ENCODE assay signal across 27 mouse cellular contexts in genomic region chr5:71926336-71926735, GRCm38 (mm10).
DNase-seq lines count a peak whose midpoint lies in the region; ATAC-seq and TF ChIP-seq lines count a peak whose summit lies in the region.
"Had no signal": no experiment of that assay in that cellular context is flagged by ENCODE, and none has a peak within 500 bp of the region (broad histone marks: within the 10 kb centered on the region; RNA-seq: fewer than 3 reads in every experiment).

No protein-coding gene starts in this region.

- peak; percentile 22 to 64 for DNase-seq in layer of hippocampus, adult 18-20 months (ENCODE audit: low spot score in 2 of 2)
- DNase-seq in layer of hippocampus, postnatal 10 days (ENCODE audit: low spot score in 2 of 2): no peak
- peak; percentile 16 to 20 for DNase-seq in layer of hippocampus, adult 8-10 months (ENCODE audit: low spot score in 2 of 2)
- peak; percentile 24 to 69 for DNase-seq in right cerebral cortex, postnatal 10 days (ENCODE audit: low spot score in 2 of 2)
- no peak for DNase-seq in heart, postnatal 4 days
- DNase-seq in lung, adult 2 months: no peak
- DNase-seq in midbrain, postnatal 0 days (ENCODE audit: low spot score): no peak
- DNase-seq: adrenal gland, postnatal 36 days; cerebellum, adult 11 months; cerebellum, adult 9-11 months; gastrocnemius, postnatal 10 days; heart, adult 11 months; heart, postnatal 10 days; lung, postnatal 36 days; midbrain, embryonic 14.5 days; spleen, adult 18-20 months had no signal

- no peak for TF ChIP-seq CTCF in lung, adult 2 months (IDR thresholded peaks at IDR 0.05; ENCODE audit: insufficient read depth, low read length)
- no peak for TF ChIP-seq CTCF in midbrain, postnatal 0 days (IDR thresholded peaks at IDR 0.05)

- no peaks in the 10 kb centered on the region for H3K4me1 ChIP-seq in lung, adult 2 months (ENCODE audit: control insufficient read depth, insufficient read depth, low read length)
- H3K4me1 ChIP-seq in midbrain, postnatal 0 days (ENCODE audit: insufficient read depth, low read length): no peaks in the 10 kb centered on the region
- H3K4me1 ChIP-seq: embryonic facial prominence, embryonic 15.5 days; forebrain, embryonic 15.5 days; limb, embryonic 15.5 days; lung, embryonic 15.5 days; neural tube, embryonic 12.5 days had no signal

- ATAC-seq in frontal cortex, adult (ENCODE audit: low TSS enrichment): peak; percentile 89
- ATAC-seq in midbrain, postnatal 0 days (ENCODE audit: low FRiP score): no peak
- ATAC-seq: CD4-positive, CD25-positive, alpha-beta regulatory T cell, adult 4 months; forebrain, embryonic 15.5 days; hindbrain, postnatal 0 days; intestine, postnatal 0 days had no signal

- no peak overlapping the region for H3K4me3 ChIP-seq in lung, adult 2 months (replicated peaks; ENCODE audit: extremely low read depth, low read depth, low read length)
- H3K4me3 ChIP-seq in midbrain, postnatal 0 days (ENCODE audit: low read depth, low read length): no peak overlapping the region
- H3K4me3 ChIP-seq: embryonic facial prominence, embryonic 15.5 days; forebrain, embryonic 15.5 days; limb, embryonic 15.5 days; lung, embryonic 15.5 days; neural tube, embryonic 12.5 days had no signal

- no peak overlapping the region for H3K27ac ChIP-seq in midbrain, postnatal 0 days (ENCODE audit: low read depth, low read length)
- H3K27ac ChIP-seq: embryonic facial prominence, embryonic 15.5 days; forebrain, embryonic 15.5 days; hindbrain, postnatal 0 days; limb, embryonic 15.5 days; liver, embryonic 14.5 days; lung, embryonic 15.5 days; neural tube, embryonic 12.5 days had no signal

- no peaks in the 10 kb centered on the region for H3K27me3 ChIP-seq in midbrain, postnatal 0 days (ENCODE audit: insufficient read depth, low read length)
- H3K27me3 ChIP-seq: embryonic facial prominence, embryonic 15.5 days; forebrain, embryonic 15.5 days; limb, embryonic 15.5 days; lung, embryonic 15.5 days; neural tube, embryonic 12.5 days had no signal

- no peaks in the 10 kb centered on the region for H3K9me3 ChIP-seq in midbrain, postnatal 0 days (ENCODE audit: low read length)
- H3K9me3 ChIP-seq: embryonic facial prominence, embryonic 15.5 days; forebrain, embryonic 15.5 days; limb, embryonic 15.5 days; lung, embryonic 15.5 days; neural tube, embryonic 12.5 days had no signal

- no peak for TF ChIP-seq POLR2A in lung, adult 2 months (IDR thresholded peaks at IDR 0.05; ENCODE audit: borderline replicate concordance, extremely low read depth, low read depth, low read length)

- H3K9ac ChIP-seq in midbrain, postnatal 0 days (replicated peaks; ENCODE audit: low read length, poor library complexity, severe bottlenecking): no peak overlapping the region
- H3K9ac ChIP-seq: embryonic facial prominence, embryonic 15.5 days; forebrain, embryonic 15.5 days; limb, embryonic 15.5 days; liver, embryonic 14.5 days; lung, embryonic 15.5 days; neural tube, embryonic 12.5 days had no signal

- H3K4me2 ChIP-seq in midbrain, postnatal 0 days (ENCODE audit: low read depth, low read length, poor library complexity, severe bottlenecking): no peak overlapping the region
- H3K4me2 ChIP-seq: embryonic facial prominence, embryonic 15.5 days; forebrain, embryonic 15.5 days; heart, embryonic 11.5 days; limb, embryonic 15.5 days; lung, embryonic 15.5 days; neural tube, embryonic 12.5 days had no signal

- WGBS in lung, adult 2 months: 69% methylated on average over 5 of the region's 5 CpGs
- WGBS in midbrain, postnatal 0 days: 76% methylated on average over 5 of the region's 5 CpGs

- no peaks in the 10 kb centered on the region for H3K36me3 ChIP-seq in midbrain, postnatal 0 days (ENCODE audit: insufficient read depth, low read length)
- H3K36me3 ChIP-seq: embryonic facial prominence, embryonic 15.5 days; forebrain, embryonic 15.5 days; limb, embryonic 15.5 days; lung, embryonic 15.5 days; neural tube, embryonic 12.5 days had no signal

Comparison
In these comparisons a context has a peak if more than half of its experiments do, and no peak if none do; other contexts are left out.
1. DNase-seq: peak in layer of hippocampus, adult 18-20 months (2 of 2), layer of hippocampus, adult 8-10 months (2 of 2) and right cerebral cortex, postnatal 10 days (2 of 2); none in layer of hippocampus, postnatal 10 days (0 of 2), heart, postnatal 4 days (single experiment), lung, adult 2 months (single experiment) and midbrain, postnatal 0 days (single experiment).